Mouse (Mus musculus) erythroblast, embryonic 14.5 days (primary cell): Measurements from ENCODE around the gene Ankrd36. TPM values are rescaled to one million over a fixed set of nuclear protein-coding genes. Genes with fewer than 3 reads are reported as not detected.

ENCODE experiments used
- H3K27me3 ChIP-seq: 2 replicates; pipeline ENCODE4 v1.6.1; 2012; ENCODE audit warnings: inconsistent platforms; ENCODE audit not compliant: control insufficient read depth
- H3K36me3 ChIP-seq: 2 replicates; pipeline ENCODE4 v1.6.1; 2012; ENCODE audit warnings: mild to moderate bottlenecking, inconsistent platforms; ENCODE audit not compliant: control insufficient read depth
- H3K4me1 ChIP-seq: 2 replicates; pipeline ENCODE4 v1.6.1; 2012; ENCODE audit warnings: inconsistent platforms; ENCODE audit not compliant: control insufficient read depth
- H3K4me3 ChIP-seq: replicated peaks from 2 replicates; pipeline ENCODE3; 2012; ENCODE audit warnings: moderate library complexity, mild to moderate bottlenecking, inconsistent platforms
- H3K9me3 ChIP-seq: 2 replicates; pipeline ENCODE4 v1.6.1; 2012; ENCODE audit warnings: low read length, inconsistent platforms, mixed read lengths; ENCODE audit not compliant: control insufficient read depth
- GATA1 ChIP-seq: IDR thresholded peaks from 2 replicates; pipeline ENCODE4 v1.6.1; 2012; ENCODE audit warnings: low read length, inconsistent platforms, mixed read lengths
- TAL1 ChIP-seq: IDR thresholded peaks from 3 replicates; pipeline ENCODE4 v1.6.1; 2012; ENCODE audit warnings: low read length, inconsistent platforms, mixed read lengths
- polyA plus RNA-seq: library from polyadenylated mRNA; stranded (reverse); fragments of >175 nt; gene quantifications from 2 replicates; pipeline ENCODE4 v1.2.3, GENCODE M21; 2012

Ankrd36 gene
- polyA plus RNA-seq, 1 experiment, result not detected

DNA sequence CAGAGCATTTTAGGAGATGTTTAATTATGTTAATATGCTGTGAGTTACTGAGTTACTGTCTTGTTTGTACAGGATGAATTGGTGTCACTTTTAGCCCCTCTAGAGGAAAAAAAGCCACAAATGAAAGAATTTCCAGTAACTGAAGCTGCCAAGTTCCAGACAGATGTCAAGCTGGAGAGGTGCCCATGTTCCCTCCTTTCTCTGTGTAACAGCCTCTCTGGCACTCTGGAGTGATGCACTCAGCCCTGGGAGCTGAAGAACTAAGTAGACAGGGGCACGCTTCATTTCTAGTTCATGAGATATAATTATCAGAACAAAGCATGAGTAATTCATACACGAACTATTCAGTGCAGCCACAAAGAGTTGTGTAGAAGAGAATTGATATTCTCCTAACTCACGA, 45.0 kb downstream of the Ankrd36 start:
- Histone ChIP-seq H3K36me3 (no peaks in the 10 kb centered on the region), H3K27me3 (no peaks in the 10 kb centered on the region), H3K9me3 (peaks cover 14% of the 10 kb centered on the region), H3K4me3 (no peak overlapping the region), H3K4me1 (no peaks in the 10 kb centered on the region)
- TF ChIP-seq GATA1 (no peak), TAL1 (no peak)

- Histone ChIP-seq H3K27me3 (no peaks in the 10 kb centered on the region), H3K9me3 (no peaks in the 10 kb centered on the region), H3K36me3 (no peaks in the 10 kb centered on the region), H3K4me3 (no peak overlapping the region), H3K4me1 (no peaks in the 10 kb centered on the region)
- TF ChIP-seq TAL1 (no peak), GATA1 (no peak)
These were observed 55.6 kb downstream of the Ankrd36 start for GRCm38 (mm10) chr11:5625101-5625500.

GRCm38 (mm10) chr11:5629033-5629432, 59.5 kb downstream of the Ankrd36 start:
- no peaks in the 10 kb centered on the region for H3K4me1 ChIP-seq
- H3K27me3 ChIP-seq, result no peaks in the 10 kb centered on the region
- TF ChIP-seq GATA1 (no peak), TAL1 (no peak)
- no peaks in the 10 kb centered on the region for H3K36me3 ChIP-seq
- H3K4me3 ChIP-seq, result no peak overlapping the region
- H3K9me3 ChIP-seq, result no peaks in the 10 kb centered on the region

- no peaks in the 10 kb centered on the region for H3K27me3 ChIP-seq
- TF ChIP-seq TAL1 (no peak), GATA1 (no peak)
- H3K4me1 ChIP-seq, result no peaks in the 10 kb centered on the region
- peaks cover 2% of the 10 kb centered on the region; the same call in 1 of the 2 replicates for H3K9me3 ChIP-seq
- no peaks in the 10 kb centered on the region for H3K36me3 ChIP-seq
- H3K4me3 ChIP-seq, result no peak overlapping the region
These were observed 73.6 kb downstream of the Ankrd36 start for GRCm38 (mm10) chr11:5643085-5643484.

DNA sequence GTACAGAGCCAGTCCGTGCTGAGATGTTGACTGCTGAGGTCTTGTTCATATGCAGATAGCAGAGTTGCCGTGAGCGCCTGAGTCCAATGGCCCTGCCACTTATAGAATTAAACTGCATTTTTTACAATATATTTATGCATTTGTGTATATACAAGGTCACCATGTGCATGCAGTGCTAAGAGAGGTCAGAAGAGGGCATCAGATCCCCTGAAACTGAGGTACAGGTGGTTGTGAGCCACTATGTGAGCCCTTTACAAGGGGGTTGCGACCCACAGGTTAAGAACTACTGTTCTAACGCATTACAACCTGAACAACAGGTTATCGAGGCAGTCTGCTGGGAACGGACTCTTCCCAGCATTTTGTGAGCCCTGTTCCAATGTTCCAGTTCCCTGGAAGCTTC, 80.8 kb downstream of the Ankrd36 start:
- Histone ChIP-seq H3K27me3 (no peaks in the 10 kb centered on the region), H3K4me1 (no peaks in the 10 kb centered on the region), H3K36me3 (no peaks in the 10 kb centered on the region), H3K9me3 (no peaks in the 10 kb centered on the region), H3K4me3 (no peak overlapping the region)
- TF ChIP-seq TAL1 (no peak), GATA1 (no peak)

- Histone ChIP-seq H3K9me3 (no peaks in the 10 kb centered on the region), H3K4me1 (no peaks in the 10 kb centered on the region), H3K4me3 (no peak overlapping the region), H3K36me3 (no peaks in the 10 kb centered on the region), H3K27me3 (no peaks in the 10 kb centered on the region)
- TF ChIP-seq TAL1 (no peak), GATA1 (no peak)
These were observed 113.1 kb downstream of the Ankrd36 start for GRCm38 (mm10) chr11:5682541-5682940.

DNA sequence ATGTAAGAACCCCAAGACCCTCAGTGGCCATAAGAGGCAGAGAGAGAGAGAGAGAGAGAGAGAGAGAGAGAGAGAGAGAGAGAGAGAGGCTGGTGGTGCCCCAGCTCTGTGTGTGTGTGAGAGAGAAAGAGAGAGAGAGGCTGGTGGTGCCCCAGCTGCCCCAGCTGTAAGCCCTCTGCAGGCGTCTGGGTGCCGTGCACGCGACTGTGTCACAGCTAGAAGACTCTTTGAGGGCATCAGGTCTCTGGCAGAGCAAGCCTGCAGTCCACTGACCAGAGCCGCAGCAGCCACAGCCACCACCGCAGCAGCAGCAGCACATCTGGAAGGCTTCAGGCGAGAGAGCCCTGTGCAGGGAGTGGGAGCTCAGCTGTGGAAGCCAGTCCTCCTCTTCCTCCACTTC, 114.8 kb downstream of the Ankrd36 start:
- H3K4me1 ChIP-seq, result no peaks in the 10 kb centered on the region
- no peaks in the 10 kb centered on the region for H3K36me3 ChIP-seq
- H3K4me3 ChIP-seq, result no peak overlapping the region
- no peaks in the 10 kb centered on the region for H3K9me3 ChIP-seq
- H3K27me3 ChIP-seq, result no peaks in the 10 kb centered on the region
- no peak for TF ChIP-seq TAL1
- no peak for TF ChIP-seq GATA1

DNA sequence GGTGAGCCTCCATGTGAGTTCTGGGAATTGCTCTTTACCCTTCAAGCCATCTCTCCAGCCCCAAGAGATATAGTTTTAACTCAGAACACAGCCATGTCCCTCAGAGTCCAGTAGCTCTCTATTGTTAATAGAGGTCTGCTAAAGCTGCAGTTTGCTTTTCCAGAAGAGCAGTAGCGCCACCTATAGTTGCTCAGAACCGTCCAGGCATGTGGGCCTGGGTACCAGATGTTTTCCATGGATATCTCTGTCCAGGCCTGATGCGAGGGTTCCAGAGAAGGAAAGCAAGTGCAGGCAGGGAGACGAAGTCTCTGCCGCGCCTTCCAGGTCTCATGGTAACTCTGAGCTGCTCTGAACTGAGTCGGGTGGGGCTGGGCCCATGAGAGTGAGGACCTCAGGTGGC, 122.3 kb downstream of the Ankrd36 start:
- Histone ChIP-seq H3K27me3 (no peaks in the 10 kb centered on the region), H3K4me1 (no peaks in the 10 kb centered on the region), H3K9me3 (no peaks in the 10 kb centered on the region), H3K36me3 (no peaks in the 10 kb centered on the region), H3K4me3 (no peak overlapping the region)
- TF ChIP-seq TAL1 (no peak), GATA1 (no peak)

DNA sequence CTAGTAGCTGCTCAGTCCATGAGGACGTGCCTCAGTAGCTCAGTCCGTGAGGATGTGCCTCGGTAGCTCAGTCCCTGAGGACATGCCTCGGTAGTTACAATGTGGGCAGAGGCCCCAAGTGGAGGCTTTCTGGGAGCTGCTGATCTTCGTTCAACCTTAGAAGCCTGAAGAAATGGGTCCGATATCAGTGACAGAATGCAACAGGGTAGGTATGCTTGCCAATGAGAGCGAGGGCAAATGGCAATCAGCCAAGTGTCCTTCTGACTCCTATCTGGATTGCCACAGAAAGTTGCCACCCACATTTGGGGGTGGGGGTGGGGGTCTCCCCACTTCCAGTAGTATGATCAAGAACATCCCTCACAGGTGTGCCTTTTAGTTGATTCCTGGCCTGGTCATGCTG, 131.3 kb downstream of the Ankrd36 start:
- peaks cover 21% of the 10 kb centered on the region for H3K36me3 ChIP-seq
- peaks cover 10% of the 10 kb centered on the region for H3K4me1 ChIP-seq
- no peaks in the 10 kb centered on the region for H3K9me3 ChIP-seq
- H3K4me3 ChIP-seq, result no peak overlapping the region
- H3K27me3 ChIP-seq, result no peaks in the 10 kb centered on the region
- no peak for TF ChIP-seq TAL1
- TF ChIP-seq GATA1, result no peak

- Histone ChIP-seq H3K36me3 (peaks cover 22% of the 10 kb centered on the region), H3K4me1 (peaks cover 15% of the 10 kb centered on the region), H3K4me3 (no peak overlapping the region), H3K27me3 (no peaks in the 10 kb centered on the region), H3K9me3 (no peaks in the 10 kb centered on the region)
- TF ChIP-seq TAL1 (no peak), GATA1 (no peak)
These were observed 131.8 kb downstream of the Ankrd36 start for GRCm38 (mm10) chr11:5701300-5701699.
